Mouse (Mus musculus) kidney, postnatal 4 days (tissue): Measurements from ENCODE around the gene Sult2a3.
"Not testable (repeated sequence)": the region's sequence is repeated elsewhere in the genome, so short reads cannot be mapped to it uniquely, and the experiment has no call there.

ENCODE experiments used
- DNase-seq, 2 experiments: peaks; one replicate each; pipeline ENCODE4 v3.0.0; 2021; ENCODE audit warnings: mixed read lengths in 2 of 2

The Sult2a3 gene

DNA sequence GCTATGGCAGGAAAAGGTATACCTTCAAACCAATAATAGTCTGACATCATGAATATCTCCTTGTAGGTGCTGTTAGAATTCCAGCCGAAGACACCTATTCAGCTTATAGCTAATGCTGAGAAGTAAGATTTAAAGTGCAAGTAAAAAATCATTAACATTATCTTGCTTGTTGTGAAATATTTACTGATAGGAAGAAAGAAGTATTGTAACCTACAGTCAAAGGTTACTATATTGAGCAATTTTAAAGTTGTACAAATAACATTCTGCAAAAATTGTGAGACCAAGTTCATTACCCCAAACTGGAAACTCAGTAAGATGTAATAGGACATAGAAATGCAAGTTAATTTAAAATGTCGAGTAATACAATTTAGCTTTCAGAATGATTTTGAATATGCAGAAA, at the start of gene Sult2a3:
TSS of gene Sult2a3 (minus strand) at position 101 of the 400 bp plus-strand sequence.
- DNase-seq = no peak

DNA sequence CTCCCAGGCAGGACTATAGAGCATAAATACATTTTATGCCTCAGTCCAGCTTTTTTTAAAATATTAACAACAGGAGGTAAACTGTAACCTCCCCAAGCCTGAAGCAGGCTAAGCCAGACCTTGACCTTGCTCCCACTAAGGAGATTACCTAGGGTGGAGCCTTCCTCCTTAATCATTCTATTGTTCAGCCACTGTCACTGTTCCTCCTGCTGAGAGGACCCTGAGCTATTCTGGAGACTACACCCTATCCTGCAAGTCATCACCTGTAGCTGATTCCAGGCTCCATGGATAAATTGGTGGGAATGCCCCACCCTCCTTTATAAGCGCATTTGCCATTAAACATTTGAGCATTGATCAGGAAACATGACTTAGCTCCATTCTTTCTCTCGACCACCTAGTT, 2.4 kb downstream of the Sult2a3 start:
- no peak for DNase-seq

DNA sequence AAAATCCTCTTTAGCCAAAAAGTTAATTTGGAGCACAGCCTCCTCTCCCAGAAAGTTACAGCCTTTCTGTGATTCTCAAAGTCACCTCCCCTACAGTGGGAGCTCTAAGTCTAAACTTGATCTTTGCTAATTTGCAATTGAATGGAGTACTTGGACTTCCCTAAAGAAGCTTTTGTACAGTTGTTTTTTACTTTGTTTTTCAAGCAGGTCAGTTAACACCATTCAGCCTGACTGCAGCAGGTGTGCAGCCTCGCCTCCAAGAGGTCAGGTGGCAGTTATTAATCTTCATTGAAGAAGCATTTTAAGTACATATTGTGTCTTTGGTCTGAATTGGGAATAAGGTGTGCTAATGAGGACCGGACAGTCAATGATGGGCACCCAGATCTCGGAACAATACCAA, 3.0 kb downstream of the Sult2a3 start:
- not testable (repeated sequence) for DNase-seq

- DNase-seq = no peak
Observed at GRCm38 (mm10) chr7:14116761-14117160, 6.1 kb downstream of the Sult2a3 start.

DNA sequence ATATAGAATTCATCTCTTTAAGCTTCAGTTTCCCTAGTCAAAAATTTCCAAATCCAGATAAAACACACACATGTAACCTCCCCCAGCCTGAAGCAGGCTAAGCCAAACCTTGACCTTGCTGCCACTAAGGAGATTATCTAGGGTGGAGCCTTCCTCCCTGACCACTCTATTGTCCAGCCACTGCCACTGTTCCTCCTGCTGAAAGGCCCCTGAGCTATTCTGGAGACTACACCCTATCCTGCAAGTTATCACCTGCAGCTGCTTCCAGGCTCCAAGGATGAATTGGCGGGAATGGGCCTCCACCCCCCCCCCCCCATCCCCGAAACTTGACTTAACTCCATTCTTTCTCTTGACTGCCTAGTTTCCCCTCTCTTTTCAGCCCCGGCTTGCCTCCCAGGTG, 8.4 kb downstream of the Sult2a3 start:
- DNase-seq = not testable (repeated sequence)

DNA sequence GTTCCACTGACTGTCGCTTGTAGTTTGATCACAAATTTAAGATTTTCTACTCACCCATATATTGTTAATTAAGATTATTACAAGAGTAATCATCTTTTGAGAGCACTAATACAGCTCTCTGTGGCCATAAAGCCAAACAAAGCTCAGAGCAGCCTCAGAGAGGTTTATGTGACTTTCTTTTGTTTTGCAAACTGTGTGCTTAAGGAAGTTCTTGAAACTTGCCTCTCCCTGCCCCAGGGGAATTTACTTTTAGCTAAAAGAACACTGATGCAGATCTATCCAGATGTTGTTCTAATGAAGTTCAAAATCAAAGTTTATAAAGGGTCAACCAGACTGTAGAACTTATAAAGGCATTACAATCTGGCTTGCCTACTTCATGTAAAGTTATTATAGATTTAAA, 75.0 kb downstream of the Sult2a3 start:
- not testable (repeated sequence) for DNase-seq

DNA sequence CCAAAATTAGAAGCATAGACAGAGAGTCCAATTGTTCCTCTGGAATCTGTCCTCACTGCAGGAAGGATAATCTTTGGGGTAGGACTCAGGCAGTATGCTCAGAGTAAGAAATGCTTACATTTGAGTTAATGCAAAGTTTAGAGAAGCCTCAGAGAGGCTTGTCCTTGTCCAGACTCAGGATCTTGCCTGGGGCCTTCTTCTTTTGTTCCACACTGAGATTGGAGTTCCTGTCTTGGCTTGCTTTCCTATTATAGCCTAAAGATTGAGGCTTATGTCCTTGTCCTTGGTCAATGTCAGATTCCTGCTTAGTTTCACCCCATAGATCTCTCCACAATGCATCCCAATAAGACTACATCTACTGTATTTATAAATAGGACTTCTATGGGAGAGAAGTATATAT, 92.0 kb downstream of the Sult2a3 start:
- not testable (repeated sequence) for DNase-seq
